Mouse (Mus musculus): ENCODE results near the gene Dxo.

DNA sequence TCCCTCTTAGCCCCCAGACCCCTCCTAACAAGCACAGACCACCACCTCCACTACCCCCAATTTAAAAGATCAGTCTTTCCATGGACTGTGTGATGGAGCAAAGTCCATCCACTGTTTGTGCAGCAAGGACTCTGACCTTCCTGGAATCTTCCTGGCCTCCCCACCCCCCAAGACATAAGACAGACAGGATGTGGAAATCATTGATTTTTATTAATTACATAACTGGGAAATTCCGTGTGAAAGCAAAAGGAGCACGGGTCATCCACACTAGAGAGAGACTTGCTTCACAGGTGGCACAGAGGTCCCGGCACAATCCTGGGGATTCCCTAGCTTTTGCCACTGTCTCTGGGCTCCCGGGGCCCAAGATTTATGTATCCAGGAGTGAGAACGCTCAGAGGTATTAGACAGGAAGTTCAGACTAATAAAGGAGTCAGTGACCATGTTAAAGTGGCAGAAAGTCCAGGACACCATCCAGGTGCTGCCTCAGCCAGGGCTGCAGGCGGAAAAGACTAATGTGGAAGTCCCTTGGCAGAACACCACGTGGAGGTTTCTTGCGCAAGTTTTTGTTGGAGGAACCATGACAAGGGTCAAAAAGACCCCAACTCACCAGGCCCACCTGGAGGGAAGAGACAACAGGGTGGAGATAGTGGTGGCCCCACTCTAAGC, 25.7 kb downstream of the Dxo start, which contains the start of gene Cfb:
- TF ChIP-seq CTCF (conservative IDR thresholded peaks at IDR 0.05; ENCODE audit: low read length) (no peak), NANOG (IDR thresholded peaks at IDR 0.05; ENCODE audit: borderline replicate concordance, low read length) (no peak), POU5F1 (IDR thresholded peaks at IDR 0.05; ENCODE audit: borderline replicate concordance, low read length) (no peak)

All from E14TG2a.4 (cell line).